In genomic region chr2:105021256-105021655, GRCm38 (mm10) we compare ENCODE assay signal across 21 mouse cellular contexts. TPM values are rescaled to one million over a fixed set of nuclear protein-coding genes. Genes with fewer than 3 reads are reported as not detected.
A peak's percentile ranks its signal among the peaks of the same experiment; 100 is the strongest.
DNase-seq lines count a peak whose midpoint lies in the region; ATAC-seq and TF ChIP-seq lines count a peak whose summit lies in the region.
"Had no signal": no experiment of that assay in that cellular context is flagged by ENCODE, and none has a peak within 500 bp of the region (broad histone marks: within the 10 kb centered on the region; RNA-seq: fewer than 3 reads in every experiment).

No protein-coding gene starts in this region.

- H3K9me3 ChIP-seq in kidney, embryonic 15.5 days (replicated peaks), result no peaks in the 10 kb centered on the region
- H3K9me3 ChIP-seq in G1E (replicated peaks), result no peaks in the 10 kb centered on the region
- no peaks in the 10 kb centered on the region for H3K9me3 ChIP-seq in liver, embryonic 13.5 days (replicated peaks)
- H3K9me3 ChIP-seq: forebrain, embryonic 10.5 days; limb, embryonic 15.5 days; midbrain, embryonic 13.5 days; neural tube, embryonic 13.5 days; stomach, embryonic 15.5 days had no signal

- ATAC-seq in kidney, embryonic 15.5 days (replicated peaks; ENCODE audit: low FRiP score), result no peak
- ATAC-seq in G1E (ENCODE audit: extremely low read depth, insufficient number of reproducible peaks, low FRiP score, poor library complexity, severe bottlenecking), result no peak
- ATAC-seq in liver, embryonic 13.5 days (ENCODE audit: low read depth), result no peak
- ATAC-seq: forebrain, postnatal 0 days; lung, postnatal 0 days; midbrain, embryonic 13.5 days had no signal

- no peak overlapping the region for H3K4me3 ChIP-seq in kidney, embryonic 15.5 days (replicated peaks)
- H3K4me3 ChIP-seq in G1E (ENCODE audit: low read depth, low read length), result peak overlapping the region; percentile 68; the same call in 1 of the 2 replicates
- H3K4me3 ChIP-seq in liver, embryonic 13.5 days (replicated peaks), result no peak overlapping the region
- H3K4me3 ChIP-seq: forebrain, embryonic 10.5 days; layer of hippocampus, adult 2 months; limb, embryonic 15.5 days; midbrain, embryonic 13.5 days; neural tube, embryonic 13.5 days; stomach, embryonic 15.5 days had no signal

- H3K4me1 ChIP-seq in kidney, embryonic 15.5 days, result peaks cover 48% of the 10 kb centered on the region
- peaks cover 50% of the 10 kb centered on the region for H3K4me1 ChIP-seq in G1E (ENCODE audit: insufficient read depth, low read depth, low read length)
- peaks cover 43% of the 10 kb centered on the region for H3K4me1 ChIP-seq in liver, embryonic 13.5 days (replicated peaks)
- H3K4me1 ChIP-seq: stomach, embryonic 15.5 days had no signal

- DNase-seq in kidney, postnatal 14 days, result no peak
- no peak for DNase-seq in G1E (ENCODE audit: low spot score)
- DNase-seq in adipocyte (ENCODE audit: low spot score), result peak; percentile 35
- no peak for DNase-seq in liver, embryonic 13.5 days
- DNase-seq in left cerebral cortex, adult 8-10 months (ENCODE audit: low spot score in 2 of 2), result no peak
- DNase-seq in spleen, adult 18-20 months, result no peak
- DNase-seq: cerebellum, adult 11-12 months; cerebellum, postnatal 14 days; embryo, embryonic 11 days; forebrain, postnatal 0 days; heart, postnatal 10 days; kidney, postnatal 10 days had no signal

- peak overlapping the region; percentile 19; the same call in 1 of the 2 replicates for H3K9ac ChIP-seq in kidney, embryonic 15.5 days
- peak overlapping the region; percentile 19; the same call in 1 of the 2 replicates for H3K9ac ChIP-seq in liver, embryonic 13.5 days
- H3K9ac ChIP-seq: forebrain, postnatal 0 days; limb, embryonic 15.5 days; midbrain, embryonic 13.5 days; neural tube, embryonic 13.5 days; stomach, embryonic 15.5 days had no signal

- no peak for TF ChIP-seq CTCF in G1E (IDR thresholded peaks at IDR 0.05; ENCODE audit: low read depth, low read length)

- H3K4me2 ChIP-seq in kidney, embryonic 15.5 days, result 0 out of 2 replicates have a peak overlapping the region, but pooled peaks have one; percentile 26
- H3K4me2 ChIP-seq in liver, embryonic 13.5 days, result peak overlapping the region; percentile 45
- H3K4me2 ChIP-seq: heart, embryonic 11.5 days; limb, embryonic 15.5 days; midbrain, embryonic 13.5 days; neural tube, embryonic 13.5 days; stomach, embryonic 15.5 days had no signal

- peak overlapping the region; percentile 63 for H3K27ac ChIP-seq in kidney, embryonic 15.5 days
- peak overlapping the region; percentile 72 for H3K27ac ChIP-seq in liver, embryonic 13.5 days
- H3K27ac ChIP-seq: forebrain, embryonic 10.5 days; layer of hippocampus, adult 2 months; limb, embryonic 15.5 days; midbrain, embryonic 13.5 days; neural tube, embryonic 13.5 days; stomach, embryonic 15.5 days had no signal

- H3K36me3 ChIP-seq in kidney, embryonic 15.5 days, result no peaks in the 10 kb centered on the region
- peaks cover 3% of the 10 kb centered on the region for H3K36me3 ChIP-seq in G1E (replicated peaks)
- no peaks in the 10 kb centered on the region for H3K36me3 ChIP-seq in liver, embryonic 13.5 days
- H3K36me3 ChIP-seq: forebrain, embryonic 10.5 days; limb, embryonic 15.5 days; midbrain, embryonic 13.5 days; neural tube, embryonic 13.5 days; stomach, embryonic 15.5 days had no signal

- no peaks in the 10 kb centered on the region for H3K27me3 ChIP-seq in kidney, embryonic 15.5 days
- no peaks in the 10 kb centered on the region for H3K27me3 ChIP-seq in G1E (ENCODE audit: insufficient read depth, low read length)
- H3K27me3 ChIP-seq in liver, embryonic 13.5 days, result no peaks in the 10 kb centered on the region
- H3K27me3 ChIP-seq: limb, embryonic 15.5 days; midbrain, embryonic 13.5 days; neural tube, embryonic 13.5 days; stomach, embryonic 15.5 days had no signal

- WGBS in kidney, embryonic 15.5 days, result 36% methylated on average over 12 of the region's 12 CpGs
- 79% methylated on average over 12 of the region's 12 CpGs for WGBS in liver, embryonic 13.5 days (ENCODE audit: insufficient replicate concordance)

RNA-seq across cellular contexts. Expression of gene Eif3m, which starts 4.4 kb away (rescaled TPM):
- polyA plus RNA-seq in kidney, embryonic 15.5 days (2015; fragmentation: Nextera tagmentation; extraction: Ambion mirVana), result 338 and 372 TPM in 2 replicates
- 196 and 229 TPM in 2 replicates for total RNA-seq in G1E (2014; fragmentation: Nextera tagmentation)
- total RNA-seq in G1E (2017), result 309 and 312 TPM in 2 replicates
- 7.3 and 10.2 TPM in 2 replicates for polyA plus RNA-seq in G1E (2012)
- polyA plus RNA-seq in liver, embryonic 13.5 days (2015; fragmentation: Nextera tagmentation; extraction: Ambion mirVana), result 213 and 231 TPM in 2 replicates
- total RNA-seq in left cerebral cortex, adult 8-10 months (2022), result 10 to 100 TPM; 90.4 to 98.1 (median 92.0) TPM

Comparison
In these comparisons a context has a peak if more than half of its experiments do, and no peak if none do; other contexts are left out.
1. RNA of gene Eif3m, which starts 4.4 kb away (polyA plus RNA-seq): 338 to 372 TPM in kidney, embryonic 15.5 days and 213 to 231 TPM in liver, embryonic 13.5 days; 7.3 to 10.2 TPM in G1E; every median in the first group is over 10 times any median in the second.